Mouse (Mus musculus): ENCODE results near the gene Hes2. TPM values are rescaled to one million over a fixed set of nuclear protein-coding genes. Genes with fewer than 3 reads are reported as not detected.

The Hes2 gene
- polyA plus RNA-seq, 1 experiment from 2014 or later = not detected

DNA sequence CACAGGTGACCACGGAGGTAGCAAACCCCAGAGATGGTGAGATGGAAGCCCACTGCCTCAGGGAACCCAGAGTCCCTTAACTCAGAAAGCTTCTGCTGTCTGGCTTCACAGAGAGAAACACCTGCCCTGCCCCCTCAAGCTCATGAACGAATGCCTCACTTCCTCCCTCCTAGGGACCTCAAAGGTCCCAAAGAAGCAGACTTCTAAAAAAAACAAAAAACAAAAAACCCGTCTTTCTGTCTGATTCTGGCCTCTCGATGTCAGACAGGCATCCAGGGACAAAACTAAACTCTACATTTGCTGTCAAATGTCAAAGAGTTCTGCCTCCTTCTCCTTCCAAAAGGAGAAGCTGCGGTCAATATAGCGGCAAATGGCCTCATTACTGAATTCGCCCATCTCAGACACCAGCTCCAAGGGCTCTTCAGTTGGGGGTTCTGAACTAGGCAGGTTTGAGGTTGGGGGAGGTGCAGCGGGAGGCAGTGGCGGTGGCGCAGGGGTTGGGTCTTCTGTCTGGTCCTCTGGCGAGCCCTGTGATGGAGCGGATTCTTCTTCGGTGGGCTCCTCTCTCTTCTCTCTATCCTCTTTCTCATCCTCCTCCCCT lies 34.2 kb upstream of the Hes2 start:
- Histone ChIP-seq H3K27ac (no peak overlapping the region), H3K27me3 (peaks cover 100% of the 10 kb centered on the region), H3K4me3 (no peak overlapping the region), H3K9me3 (no peaks in the 10 kb centered on the region), H3K4me2 (no peak overlapping the region), H3K36me3 (no peaks in the 10 kb centered on the region), H3K4me1 (peaks cover 36% of the 10 kb centered on the region), H3K9ac (no peak overlapping the region)
- 18% methylated on average over 13 of the region's 13 CpGs for WGBS
- no peak for ATAC-seq (ENCODE audit: insufficient number of reproducible peaks, insufficient read depth, low FRiP score, low TSS enrichment, low read depth)

DNA sequence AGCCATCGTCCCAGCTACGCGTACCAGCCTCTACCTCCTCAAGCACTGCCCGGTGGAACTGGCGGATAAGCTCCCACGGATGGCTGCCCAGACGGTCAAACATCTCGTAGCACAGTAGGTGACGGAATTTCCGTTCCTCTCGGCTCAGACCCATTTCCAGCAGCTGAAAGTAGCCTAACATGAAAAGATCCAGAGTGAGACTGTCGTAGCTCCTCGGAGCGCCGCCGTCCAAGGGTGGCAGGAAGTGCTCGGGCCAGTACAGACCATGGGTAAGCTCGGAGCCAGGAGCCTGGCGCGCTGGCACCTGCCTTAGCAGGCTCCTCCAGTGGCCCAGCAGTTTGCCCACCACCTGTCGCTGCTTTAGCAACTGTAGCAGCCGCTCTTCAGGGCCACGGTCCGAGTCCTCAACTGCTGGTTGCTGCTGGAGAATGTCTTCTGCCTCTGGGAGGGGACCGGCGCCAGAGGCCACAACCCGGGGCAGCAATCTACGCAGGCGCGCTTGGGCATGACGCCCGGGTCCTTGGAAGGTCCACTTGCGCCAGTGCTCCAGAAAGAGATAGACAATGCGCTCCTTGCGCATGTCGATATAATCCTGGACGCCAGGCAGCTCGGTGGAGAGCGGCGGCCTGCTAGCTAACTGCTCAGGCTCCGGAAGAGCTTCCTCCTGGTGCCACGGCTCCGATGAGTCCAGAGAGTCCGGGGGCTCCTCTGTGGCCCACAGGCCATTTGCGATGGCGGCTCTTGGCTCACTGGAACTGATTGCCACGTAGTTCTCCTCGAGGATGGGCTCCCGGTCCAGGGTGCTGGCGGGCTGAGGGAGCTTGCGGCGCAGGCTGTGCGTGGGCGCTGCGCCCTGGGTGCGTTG lies 33.3 kb upstream of the Hes2 start:
- 10% methylated on average over 56 of the region's 56 CpGs for WGBS
- peaks cover 100% of the 10 kb centered on the region for H3K27me3 ChIP-seq

GRCm38 (mm10) chr4:152126026-152126920 lies 32.4 kb upstream of the Hes2 start:
- Histone ChIP-seq H3K9me3 (no peaks in the 10 kb centered on the region), H3K27ac (no peak overlapping the region), H3K4me1 (peaks cover 32% of the 10 kb centered on the region), H3K4me2 (peak overlapping the region; percentile 51), H3K4me3 (peak overlapping the region; percentile 29), H3K27me3 (peaks cover 100% of the 10 kb centered on the region), H3K36me3 (no peaks in the 10 kb centered on the region), H3K9ac (peak overlapping the region; percentile 52)
- 5% methylated on average over 65 of the region's 65 CpGs for WGBS
- no peak for ATAC-seq (ENCODE audit: insufficient number of reproducible peaks, insufficient read depth, low FRiP score, low TSS enrichment, low read depth)

More for the DNA sequence above, 33.3 kb upstream of the Hes2 start:
- ATAC-seq (ENCODE audit: insufficient number of reproducible peaks, insufficient read depth, low FRiP score, low TSS enrichment, low read depth) = no peak
- no peaks in the 10 kb centered on the region for H3K9me3 ChIP-seq
- peak overlapping the region; percentile 29 for H3K4me3 ChIP-seq
- peak overlapping the region; percentile 51 for H3K4me2 ChIP-seq
- no peaks in the 10 kb centered on the region for H3K36me3 ChIP-seq
- H3K4me1 ChIP-seq = peaks cover 32% of the 10 kb centered on the region
- 0 out of 2 replicates have a peak overlapping the region, but pooled peaks have one; percentile 16 for H3K9ac ChIP-seq
- no peak overlapping the region for H3K27ac ChIP-seq

DNA sequence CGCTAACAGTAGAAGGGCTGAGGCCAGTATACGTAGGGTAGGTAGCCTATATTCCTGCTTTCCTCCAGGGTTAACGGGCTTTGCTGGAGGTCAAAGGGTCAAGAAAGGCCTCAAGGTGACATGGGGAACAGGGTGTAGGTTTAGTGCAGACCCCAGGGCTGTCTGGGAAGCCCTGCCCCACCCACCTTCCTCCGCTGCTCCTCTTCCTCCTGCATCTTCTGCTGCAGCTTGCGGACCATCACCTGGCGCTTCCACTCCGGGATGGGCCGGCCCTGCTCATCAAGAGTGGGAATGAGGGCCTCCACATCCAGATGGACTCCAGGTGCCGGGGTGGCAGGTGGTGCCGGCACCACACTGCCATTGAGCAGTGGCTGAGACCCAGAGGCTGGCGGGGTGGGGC lies 30.8 kb upstream of the Hes2 start:
- Histone ChIP-seq H3K4me1 (peaks cover 47% of the 10 kb centered on the region), H3K4me3 (no peak overlapping the region), H3K36me3 (no peaks in the 10 kb centered on the region), H3K27ac (no peak overlapping the region), H3K9ac (no peak overlapping the region), H3K4me2 (no peak overlapping the region), H3K27me3 (peaks cover 100% of the 10 kb centered on the region), H3K9me3 (no peaks in the 10 kb centered on the region)
- WGBS = 74% methylated on average over 11 of the region's 11 CpGs
- ATAC-seq (ENCODE audit: insufficient number of reproducible peaks, insufficient read depth, low FRiP score, low TSS enrichment, low read depth) = no peak

- Histone ChIP-seq H3K9ac (no peak overlapping the region), H3K36me3 (no peaks in the 10 kb centered on the region), H3K4me3 (no peak overlapping the region), H3K9me3 (no peaks in the 10 kb centered on the region), H3K4me1 (peaks cover 48% of the 10 kb centered on the region), H3K4me2 (no peak overlapping the region), H3K27ac (no peak overlapping the region), H3K27me3 (peaks cover 100% of the 10 kb centered on the region)
- no peak for ATAC-seq (ENCODE audit: insufficient number of reproducible peaks, insufficient read depth, low FRiP score, low TSS enrichment, low read depth)
- 47% methylated on average over 5 of the region's 5 CpGs for WGBS
These were observed 29.9 kb upstream of the Hes2 start for GRCm38 (mm10) chr4:152128784-152129183.

DNA sequence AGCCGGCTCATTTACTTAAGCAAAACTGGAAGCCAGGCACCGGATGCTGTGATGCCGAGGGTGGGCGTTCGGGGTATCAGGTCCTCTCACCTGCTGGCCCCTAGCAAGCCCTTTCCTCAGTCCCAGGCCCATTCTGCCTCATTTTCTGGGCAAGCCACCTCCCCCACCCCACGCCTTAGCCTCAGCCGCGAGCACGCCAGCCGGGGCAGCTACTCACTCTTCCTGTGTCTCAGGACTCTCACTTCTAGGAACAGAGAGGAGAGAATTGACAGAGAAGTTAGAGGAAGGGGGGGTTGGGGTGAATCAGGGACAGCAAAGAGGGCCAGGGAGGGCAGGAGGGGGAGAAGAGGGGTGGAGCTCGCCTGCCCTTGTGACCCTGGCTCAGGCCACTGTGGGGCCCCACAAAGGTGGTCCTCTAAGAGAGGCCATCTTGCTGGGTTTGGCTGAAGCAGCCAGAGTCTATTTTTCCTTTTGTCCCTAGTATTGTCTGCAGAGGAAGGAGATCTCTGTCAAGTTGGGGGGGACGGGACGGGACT lies 29.2 kb upstream of the Hes2 start:
- Histone ChIP-seq H3K9me3 (no peaks in the 10 kb centered on the region), H3K27ac (no peak overlapping the region), H3K4me1 (peaks cover 48% of the 10 kb centered on the region), H3K4me3 (no peak overlapping the region), H3K36me3 (no peaks in the 10 kb centered on the region), H3K9ac (0 out of 2 replicates have a peak overlapping the region, but pooled peaks have one; percentile 32), H3K4me2 (no peak overlapping the region), H3K27me3 (peaks cover 100% of the 10 kb centered on the region)
- no peak for ATAC-seq (ENCODE audit: insufficient number of reproducible peaks, insufficient read depth, low FRiP score, low TSS enrichment, low read depth)
- WGBS = 23% methylated on average over 13 of the region's 13 CpGs

DNA sequence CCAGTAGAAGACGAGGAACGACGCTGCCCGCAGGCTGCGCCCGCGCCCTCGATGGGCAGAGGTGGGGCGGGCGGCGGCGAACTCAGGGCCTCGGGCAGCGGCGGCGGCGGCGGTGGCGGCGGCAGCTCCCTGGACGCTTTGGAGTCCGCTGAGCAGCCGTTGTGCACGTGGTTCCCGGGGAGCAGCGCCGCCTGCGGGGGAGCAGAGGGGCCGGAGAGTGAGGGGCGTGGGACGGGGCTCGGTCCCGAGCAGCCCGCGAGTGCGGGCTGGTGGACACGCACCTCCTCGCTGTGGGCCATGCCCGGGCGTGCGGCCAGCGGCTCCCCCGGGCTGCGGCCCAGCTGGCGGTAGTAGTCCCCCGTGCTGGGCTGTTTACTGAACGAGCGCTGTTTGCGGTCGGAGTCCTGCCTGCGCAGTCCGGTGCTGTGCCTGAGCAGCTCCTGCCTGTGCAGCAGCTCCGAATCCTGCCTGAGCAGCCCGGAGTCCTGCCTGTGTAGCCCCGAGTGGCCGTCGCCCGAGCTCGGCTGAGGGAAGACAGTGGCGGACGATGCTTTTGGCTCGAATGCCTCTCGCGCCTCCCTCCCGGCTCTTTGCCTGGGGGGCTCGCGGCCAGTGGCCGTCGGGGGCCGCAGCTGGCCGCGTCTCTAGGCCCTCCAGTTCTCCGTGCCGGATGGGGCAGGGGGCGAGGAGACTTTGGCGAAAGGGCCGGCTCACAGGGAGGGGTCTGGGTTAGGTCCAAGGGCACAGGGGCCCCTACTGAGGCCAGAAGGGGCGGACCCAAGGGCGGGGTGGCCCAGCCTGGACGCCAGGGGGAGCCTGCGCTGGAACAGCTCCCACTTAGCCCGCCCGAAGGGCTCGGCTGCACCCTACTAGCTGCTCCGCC lies 27.7 kb upstream of the Hes2 start:
- H3K36me3 ChIP-seq = no peaks in the 10 kb centered on the region
- ATAC-seq (ENCODE audit: insufficient number of reproducible peaks, insufficient read depth, low FRiP score, low TSS enrichment, low read depth) = 0 out of 2 replicates have a peak, but pooled peaks have one; percentile 44
- peak overlapping the region; percentile 65 for H3K9ac ChIP-seq
- no peaks in the 10 kb centered on the region for H3K9me3 ChIP-seq
- H3K4me3 ChIP-seq = peak overlapping the region; percentile 46
- peak overlapping the region; percentile 80 for H3K4me2 ChIP-seq
- peaks cover 39% of the 10 kb centered on the region for H3K4me1 ChIP-seq
- no peak overlapping the region for H3K27ac ChIP-seq
- peaks cover 88% of the 10 kb centered on the region for H3K27me3 ChIP-seq
- under 1% methylated on average over 76 of the region's 85 CpGs for WGBS

DNA sequence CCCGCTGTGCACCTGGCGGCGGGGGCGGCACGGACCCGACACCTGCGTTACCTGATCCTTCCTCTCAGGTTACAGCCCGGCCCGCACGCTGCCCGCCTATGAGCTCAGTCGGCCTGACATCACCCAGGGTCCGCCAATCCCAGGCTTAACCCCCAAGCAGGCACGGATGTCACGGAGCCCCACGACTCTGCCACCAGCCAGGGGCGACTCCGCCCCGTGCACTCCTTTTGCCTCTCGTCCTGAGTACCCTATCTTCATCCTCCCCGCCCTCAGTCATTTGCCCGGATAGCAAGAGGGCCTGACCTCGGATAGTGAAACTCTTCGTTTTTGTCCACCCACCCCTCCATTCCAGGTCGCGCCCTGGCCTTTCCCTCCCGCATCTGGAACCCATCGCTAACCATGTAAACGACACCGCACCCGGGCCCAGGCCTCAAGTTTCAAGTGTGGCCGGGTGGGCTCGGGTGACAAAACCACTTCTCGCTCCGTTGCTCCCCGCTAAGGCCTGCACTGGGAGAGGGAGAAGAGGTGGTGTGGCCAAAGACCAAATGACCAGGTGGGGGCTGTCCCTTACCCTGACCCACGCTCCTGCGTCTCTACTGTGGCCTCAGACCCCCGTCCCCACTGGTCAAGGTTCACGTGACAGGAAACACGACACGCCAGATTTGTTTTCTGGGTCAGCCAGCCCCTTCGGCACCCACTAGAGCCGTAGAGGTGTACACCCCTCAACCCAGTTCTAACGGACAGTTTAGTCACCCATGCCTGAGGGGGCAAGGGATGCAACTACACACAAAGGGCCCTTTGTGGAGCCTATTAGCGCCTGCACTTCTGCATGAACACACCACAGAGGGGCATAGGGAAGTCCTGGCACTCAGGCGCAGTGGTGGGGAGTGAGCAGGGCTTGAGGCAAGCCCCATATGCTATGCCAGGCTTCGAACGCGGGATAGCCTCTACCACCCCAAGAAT lies 26.6 kb upstream of the Hes2 start:
- Histone ChIP-seq H3K4me1 (peaks cover 32% of the 10 kb centered on the region), H3K27ac (no peak overlapping the region), H3K9me3 (no peaks in the 10 kb centered on the region), H3K9ac (peak overlapping the region; percentile 65; the same call in 1 of the 2 replicates), H3K4me3 (peak overlapping the region; percentile 46), H3K36me3 (no peaks in the 10 kb centered on the region), H3K27me3 (peaks cover 84% of the 10 kb centered on the region), H3K4me2 (peak overlapping the region; percentile 80)
- ATAC-seq (ENCODE audit: insufficient number of reproducible peaks, insufficient read depth, low FRiP score, low TSS enrichment, low read depth) = 0 out of 2 replicates have a peak, but pooled peaks have one; percentile 8
- 3% methylated on average over 50 of the region's 50 CpGs for WGBS

GRCm38 (mm10) chr4:152132772-152133169 lies 25.9 kb upstream of the Hes2 start:
- no peaks in the 10 kb centered on the region for H3K9me3 ChIP-seq
- H3K36me3 ChIP-seq = no peaks in the 10 kb centered on the region
- H3K4me3 ChIP-seq = no peak overlapping the region
- H3K27me3 ChIP-seq = peaks cover 79% of the 10 kb centered on the region
- H3K4me2 ChIP-seq = peak overlapping the region; percentile 80; the same call in 1 of the 2 replicates
- peaks cover 32% of the 10 kb centered on the region for H3K4me1 ChIP-seq
- H3K9ac ChIP-seq = no peak overlapping the region
- no peak for ATAC-seq (ENCODE audit: insufficient number of reproducible peaks, insufficient read depth, low FRiP score, low TSS enrichment, low read depth)
- WGBS = 27% methylated on average over 10 of the region's 10 CpGs
- H3K27ac ChIP-seq = no peak overlapping the region

Data from embryonic facial prominence, embryonic 13.5 days (tissue).